Mouse (Mus musculus): ENCODE measurements around the gene Spsb4.

- no peak for TF ChIP-seq CTCF (IDR thresholded peaks at IDR 0.05; ENCODE audit: extremely low read depth, insufficient read depth, insufficient read length, insufficient replicate concordance)
- TF ChIP-seq POLR2A (IDR thresholded peaks at IDR 0.05; ENCODE audit: low read depth, low read length), result no peak
Measured at GRCm38 (mm10) chr9:96954063-96954809, 64.4 kb downstream of the Spsb4 start.

Measured in spleen, adult 2 months (tissue).